Mouse (Mus musculus): ENCODE measurements around the gene Samd4. TPM values are rescaled to one million over a fixed set of nuclear protein-coding genes. Genes with fewer than 3 reads are reported as not detected.

Samd4 gene
- polyA plus RNA-seq, 1 experiment from 2014 or later = 16.1 TPM

DNA sequence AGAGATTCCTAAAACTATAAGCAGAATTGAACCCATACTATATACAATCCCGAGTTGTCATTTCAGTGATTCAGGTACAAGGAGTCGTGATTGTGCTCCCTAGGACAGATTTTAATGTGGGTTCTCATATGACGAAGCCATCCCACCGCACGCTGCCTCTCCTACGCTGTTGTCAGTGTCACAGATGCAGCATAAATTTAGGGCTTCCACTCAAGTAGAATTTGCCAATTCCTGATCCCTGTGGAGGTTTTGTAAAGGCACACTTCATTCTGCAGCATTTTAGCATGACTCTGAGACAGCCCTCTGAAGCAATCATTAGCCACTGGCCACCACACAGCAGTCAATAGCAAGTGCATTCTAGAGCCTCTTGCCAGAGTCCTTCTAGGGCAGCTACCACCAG is 166.4 kb downstream of the Samd4 start:
- Histone ChIP-seq H3K9me3 (replicated peaks; ENCODE audit: control insufficient read depth, low read length) (no peaks in the 10 kb centered on the region), H3K27ac (ENCODE audit: low read length) (no peak overlapping the region), H3K9ac (ENCODE audit: low read length) (no peak overlapping the region), H3K4me3 (ENCODE audit: low read length) (no peak overlapping the region), H3K4me1 (ENCODE audit: control insufficient read depth, insufficient read depth, low read length) (peaks cover 14% of the 10 kb centered on the region; the same call in 1 of the 2 replicates), H3K27me3 (ENCODE audit: control insufficient read depth, insufficient read depth, low read length) (no peaks in the 10 kb centered on the region), H3K36me3 (ENCODE audit: control insufficient read depth, insufficient read depth) (no peaks in the 10 kb centered on the region), H3K4me2 (ENCODE audit: low read depth, low read length) (no peak overlapping the region)
- ATAC-seq (replicated peaks; ENCODE audit: extremely low read depth, insufficient read depth, low FRiP score) = no peak
- WGBS = 93% methylated on average over 6 of the region's 6 CpGs

GRCm38 (mm10) chr14:47051743-47052610 is 169.3 kb downstream of the Samd4 start:
- Histone ChIP-seq H3K36me3 (ENCODE audit: control insufficient read depth, insufficient read depth) (no peaks in the 10 kb centered on the region), H3K4me3 (ENCODE audit: low read length) (no peak overlapping the region), H3K4me1 (ENCODE audit: control insufficient read depth, insufficient read depth, low read length) (peaks cover 11% of the 10 kb centered on the region; the same call in 1 of the 2 replicates), H3K27me3 (ENCODE audit: control insufficient read depth, insufficient read depth, low read length) (no peaks in the 10 kb centered on the region), H3K9ac (ENCODE audit: low read length) (no peak overlapping the region), H3K4me2 (ENCODE audit: low read depth, low read length) (no peak overlapping the region), H3K9me3 (replicated peaks; ENCODE audit: control insufficient read depth, low read length) (no peaks in the 10 kb centered on the region), H3K27ac (ENCODE audit: low read length) (no peak overlapping the region)
- no peak for ATAC-seq (replicated peaks; ENCODE audit: extremely low read depth, insufficient read depth, low FRiP score)
- 78% methylated on average over 5 of the region's 5 CpGs for WGBS

- peak; percentile 58; the same call in 1 of the 2 replicates for ATAC-seq (replicated peaks; ENCODE audit: extremely low read depth, insufficient read depth, low FRiP score)
- 83% methylated on average over 1 of the region's 1 CpGs for WGBS
- H3K9ac ChIP-seq (ENCODE audit: low read length) = no peak overlapping the region
Observed at GRCm38 (mm10) chr14:47053101-47053500, 170.4 kb downstream of the Samd4 start.

DNA sequence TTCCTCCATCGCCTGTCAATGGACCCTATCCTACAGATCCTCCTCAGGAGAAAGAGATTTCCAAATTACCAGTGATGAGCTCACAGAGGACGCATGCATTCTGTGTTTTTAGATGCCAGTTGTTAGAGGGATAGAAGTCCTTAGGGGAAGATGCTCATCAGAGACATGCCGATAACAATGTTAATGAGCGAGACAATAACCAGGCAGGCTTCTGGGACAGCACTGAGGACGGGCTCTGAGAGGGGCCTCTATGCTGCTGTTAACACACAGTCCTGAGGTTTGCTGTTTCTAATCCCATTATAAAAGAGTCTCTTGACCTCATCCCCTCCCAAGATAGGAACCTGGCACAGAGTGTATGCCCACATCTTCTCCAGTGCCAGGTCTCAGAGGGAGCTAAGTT is 171.2 kb downstream of the Samd4 start:
- H3K4me1 ChIP-seq (ENCODE audit: control insufficient read depth, insufficient read depth, low read length) = peaks cover 11% of the 10 kb centered on the region; the same call in 1 of the 2 replicates
- 78% methylated on average over 5 of the region's 5 CpGs for WGBS
- no peaks in the 10 kb centered on the region for H3K9me3 ChIP-seq (replicated peaks; ENCODE audit: control insufficient read depth, low read length)

More at GRCm38 (mm10) chr14:47053101-47053500, 170.4 kb downstream of the Samd4 start:
- Histone ChIP-seq H3K9me3 (replicated peaks; ENCODE audit: control insufficient read depth, low read length) (no peaks in the 10 kb centered on the region), H3K4me2 (ENCODE audit: low read depth, low read length) (no peak overlapping the region), H3K4me3 (ENCODE audit: low read length) (no peak overlapping the region), H3K4me1 (ENCODE audit: control insufficient read depth, insufficient read depth, low read length) (peaks cover 11% of the 10 kb centered on the region; the same call in 1 of the 2 replicates), H3K27ac (ENCODE audit: low read length) (peak overlapping the region; percentile 38; the same call in 1 of the 2 replicates), H3K36me3 (ENCODE audit: control insufficient read depth, insufficient read depth) (no peaks in the 10 kb centered on the region), H3K27me3 (ENCODE audit: control insufficient read depth, insufficient read depth, low read length) (no peaks in the 10 kb centered on the region)

DNA sequence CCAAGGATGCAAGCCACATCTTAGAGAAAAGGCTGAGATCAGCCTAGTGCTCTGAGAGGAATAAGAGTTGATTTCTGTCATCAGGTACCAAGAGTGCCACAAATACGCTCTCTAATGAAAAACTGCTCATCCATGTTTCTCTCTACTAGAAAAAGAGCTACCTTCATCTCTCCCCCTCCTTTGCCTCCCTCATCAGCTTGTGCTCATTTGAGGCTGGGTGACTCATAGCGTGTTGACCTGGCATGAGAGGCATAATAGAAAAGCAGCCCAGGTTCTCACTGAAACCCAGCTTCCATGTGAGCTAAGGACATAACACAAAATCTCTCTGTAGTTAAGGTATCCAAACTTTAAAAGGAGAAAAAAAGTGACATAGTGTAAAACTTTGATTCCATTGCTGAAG is 176.3 kb downstream of the Samd4 start:
- no peaks in the 10 kb centered on the region for H3K4me1 ChIP-seq (ENCODE audit: control insufficient read depth, insufficient read depth, low read length)
- H3K27ac ChIP-seq (ENCODE audit: low read length) = no peak overlapping the region
- no peak overlapping the region for H3K4me3 ChIP-seq (ENCODE audit: low read length)
- H3K9ac ChIP-seq (ENCODE audit: low read length) = no peak overlapping the region
- H3K36me3 ChIP-seq (ENCODE audit: control insufficient read depth, insufficient read depth) = no peaks in the 10 kb centered on the region
- H3K27me3 ChIP-seq (ENCODE audit: control insufficient read depth, insufficient read depth, low read length) = no peaks in the 10 kb centered on the region
- ATAC-seq (replicated peaks; ENCODE audit: extremely low read depth, insufficient read depth, low FRiP score) = no peak
- 85% methylated on average over 2 of the region's 2 CpGs for WGBS
- no peaks in the 10 kb centered on the region for H3K9me3 ChIP-seq (replicated peaks; ENCODE audit: control insufficient read depth, low read length)
- H3K4me2 ChIP-seq (ENCODE audit: low read depth, low read length) = no peak overlapping the region

More for the DNA sequence above, 171.2 kb downstream of the Samd4 start:
- Histone ChIP-seq H3K4me2 (ENCODE audit: low read depth, low read length) (no peak overlapping the region), H3K27me3 (ENCODE audit: control insufficient read depth, insufficient read depth, low read length) (no peaks in the 10 kb centered on the region), H3K9ac (ENCODE audit: low read length) (no peak overlapping the region), H3K36me3 (ENCODE audit: control insufficient read depth, insufficient read depth) (no peaks in the 10 kb centered on the region), H3K27ac (ENCODE audit: low read length) (no peak overlapping the region), H3K4me3 (ENCODE audit: low read length) (no peak overlapping the region)
- no peak for ATAC-seq (replicated peaks; ENCODE audit: extremely low read depth, insufficient read depth, low FRiP score)

- Histone ChIP-seq H3K4me3 (ENCODE audit: low read length) (no peak overlapping the region), H3K4me2 (ENCODE audit: low read depth, low read length) (no peak overlapping the region), H3K36me3 (ENCODE audit: control insufficient read depth, insufficient read depth) (peaks cover 15% of the 10 kb centered on the region; the same call in 1 of the 2 replicates), H3K27ac (ENCODE audit: low read length) (no peak overlapping the region), H3K9me3 (replicated peaks; ENCODE audit: control insufficient read depth, low read length) (no peaks in the 10 kb centered on the region), H3K4me1 (ENCODE audit: control insufficient read depth, insufficient read depth, low read length) (peaks cover 10% of the 10 kb centered on the region), H3K9ac (ENCODE audit: low read length) (no peak overlapping the region), H3K27me3 (ENCODE audit: control insufficient read depth, insufficient read depth, low read length) (no peaks in the 10 kb centered on the region)
- no peak; the same call in 1 of the 2 replicates for ATAC-seq (replicated peaks; ENCODE audit: extremely low read depth, insufficient read depth, low FRiP score)
- 64% methylated on average over 5 of the region's 5 CpGs for WGBS
Observed at GRCm38 (mm10) chr14:47065067-47065466, 182.4 kb downstream of the Samd4 start.

DNA sequence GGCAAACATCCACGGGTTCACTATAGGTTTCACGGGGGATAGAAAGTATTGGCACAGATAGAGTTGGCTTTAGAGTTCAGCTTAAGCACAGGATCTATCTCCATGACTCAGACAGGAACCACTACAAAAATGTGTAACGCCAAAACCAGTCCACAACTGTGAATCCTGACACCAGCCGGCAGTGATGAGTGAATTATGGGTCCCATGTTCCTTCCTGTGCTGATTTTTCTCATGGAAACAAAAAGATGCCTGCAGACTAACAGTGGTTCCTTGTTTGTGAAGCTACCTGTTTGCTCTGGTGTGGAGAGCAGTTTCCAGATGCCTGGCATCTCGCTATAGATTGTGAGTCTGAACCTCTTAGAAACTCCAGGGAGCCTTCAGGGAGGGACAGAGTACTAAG is 184.2 kb downstream of the Samd4 start:
- Histone ChIP-seq H3K4me3 (ENCODE audit: low read length) (no peak overlapping the region), H3K27ac (ENCODE audit: low read length) (no peak overlapping the region), H3K9ac (ENCODE audit: low read length) (no peak overlapping the region), H3K27me3 (ENCODE audit: control insufficient read depth, insufficient read depth, low read length) (no peaks in the 10 kb centered on the region), H3K4me1 (ENCODE audit: control insufficient read depth, insufficient read depth, low read length) (peaks cover 10% of the 10 kb centered on the region), H3K36me3 (ENCODE audit: control insufficient read depth, insufficient read depth) (peaks cover 15% of the 10 kb centered on the region), H3K4me2 (ENCODE audit: low read depth, low read length) (no peak overlapping the region), H3K9me3 (replicated peaks; ENCODE audit: control insufficient read depth, low read length) (no peaks in the 10 kb centered on the region)
- no peak for ATAC-seq (replicated peaks; ENCODE audit: extremely low read depth, insufficient read depth, low FRiP score)
- 67% methylated on average over 5 of the region's 5 CpGs for WGBS

- 66% methylated on average over 18 of the region's 18 CpGs for WGBS
- Histone ChIP-seq H3K9me3 (replicated peaks; ENCODE audit: control insufficient read depth, low read length) (no peaks in the 10 kb centered on the region), H3K4me1 (ENCODE audit: control insufficient read depth, insufficient read depth, low read length) (peaks cover 24% of the 10 kb centered on the region), H3K4me2 (ENCODE audit: low read depth, low read length) (no peak overlapping the region), H3K27ac (ENCODE audit: low read length) (no peak overlapping the region), H3K27me3 (ENCODE audit: control insufficient read depth, insufficient read depth, low read length) (no peaks in the 10 kb centered on the region), H3K36me3 (ENCODE audit: control insufficient read depth, insufficient read depth) (peaks cover 3% of the 10 kb centered on the region), H3K9ac (ENCODE audit: low read length) (no peak overlapping the region), H3K4me3 (ENCODE audit: low read length) (no peak overlapping the region)
- ATAC-seq (replicated peaks; ENCODE audit: extremely low read depth, insufficient read depth, low FRiP score) = no peak
Observed at GRCm38 (mm10) chr14:47074045-47074666, 191.5 kb downstream of the Samd4 start.
